Comparison of ENCODE assay signal across 8 mouse cellular contexts in genomic region chr17:32808921-32809320, GRCm38 (mm10). TPM values are rescaled to one million over a fixed set of nuclear protein-coding genes. Genes with fewer than 3 reads are reported as not detected.
DNase-seq lines count a peak whose midpoint lies in the region; ATAC-seq lines count a peak whose summit lies in the region.

No protein-coding gene starts in this region.

- H3K4me2 ChIP-seq in heart, embryonic 16.5 days (ENCODE audit: low read depth, low read length): peak overlapping the region; percentile 73
- H3K4me2 ChIP-seq in hindbrain, embryonic 14.5 days (replicated peaks): peak overlapping the region; percentile 78
- peak overlapping the region; percentile 54 for H3K4me2 ChIP-seq in midbrain, embryonic 15.5 days

- H3K9me3 ChIP-seq in heart, embryonic 16.5 days (replicated peaks; ENCODE audit: control insufficient read depth, low read length): no peaks in the 10 kb centered on the region
- H3K9me3 ChIP-seq in hindbrain, embryonic 14.5 days (ENCODE audit: control insufficient read depth, low read length): no peaks in the 10 kb centered on the region
- H3K9me3 ChIP-seq in midbrain, embryonic 15.5 days: no peaks in the 10 kb centered on the region

- 13% methylated on average over 8 of the region's 8 CpGs for WGBS in heart, embryonic 16.5 days
- 5% methylated on average over 8 of the region's 8 CpGs for WGBS in hindbrain, embryonic 14.5 days
- 4% methylated on average over 8 of the region's 8 CpGs for WGBS in midbrain, embryonic 15.5 days

- H3K9ac ChIP-seq in heart, embryonic 16.5 days (ENCODE audit: low read length): peak overlapping the region; percentile 41; the same call in 1 of the 2 replicates
- peak overlapping the region; percentile 94 for H3K9ac ChIP-seq in hindbrain, embryonic 14.5 days
- peak overlapping the region; percentile 82 for H3K9ac ChIP-seq in midbrain, embryonic 15.5 days

- peaks cover 9% of the 10 kb centered on the region; the same call in 1 of the 2 replicates for H3K4me1 ChIP-seq in heart, embryonic 16.5 days (ENCODE audit: control insufficient read depth, insufficient read depth, low read length)
- peaks cover 30% of the 10 kb centered on the region for H3K4me1 ChIP-seq in hindbrain, embryonic 14.5 days (replicated peaks; ENCODE audit: control insufficient read depth, insufficient read depth, low read length)
- peaks cover 29% of the 10 kb centered on the region for H3K4me1 ChIP-seq in midbrain, embryonic 15.5 days

- DNase-seq in heart, adult 11 months: no peak
- DNase-seq in embryo, embryonic 11 days: peak; percentile 55
- DNase-seq in hindbrain, embryonic 14.5 days (ENCODE audit: low spot score): peak; percentile 66
- DNase-seq in right cerebral cortex, postnatal 36 days (ENCODE audit: low spot score in 2 of 2): no peak
- DNase-seq in cerebellum, postnatal 4 days (ENCODE audit: low spot score in 2 of 2): no peak
- DNase-seq in right cerebral cortex, postnatal 14 days: no peak

- no peak for ATAC-seq in heart, embryonic 16.5 days (replicated peaks; ENCODE audit: extremely low read depth, insufficient read depth, low FRiP score)
- ATAC-seq in hindbrain, embryonic 14.5 days (ENCODE audit: low FRiP score): no peak; the same call in 1 of the 2 replicates
- peak; percentile 19; the same call in 1 of the 2 replicates for ATAC-seq in midbrain, embryonic 15.5 days (replicated peaks)

- peak overlapping the region; percentile 53 for H3K4me3 ChIP-seq in heart, embryonic 16.5 days (ENCODE audit: low read length)
- peak overlapping the region; percentile 64 for H3K4me3 ChIP-seq in hindbrain, embryonic 14.5 days (replicated peaks; ENCODE audit: low read length)
- peak overlapping the region; percentile 73 for H3K4me3 ChIP-seq in midbrain, embryonic 15.5 days

- no peaks in the 10 kb centered on the region for H3K36me3 ChIP-seq in heart, embryonic 16.5 days (ENCODE audit: control insufficient read depth, insufficient read depth)
- H3K36me3 ChIP-seq in hindbrain, embryonic 14.5 days (replicated peaks; ENCODE audit: control insufficient read depth, insufficient read depth): no peaks in the 10 kb centered on the region
- H3K36me3 ChIP-seq in midbrain, embryonic 15.5 days (replicated peaks): no peaks in the 10 kb centered on the region

- H3K27ac ChIP-seq in heart, embryonic 16.5 days (ENCODE audit: low read length): no peak overlapping the region
- peak overlapping the region; percentile 94 for H3K27ac ChIP-seq in hindbrain, embryonic 14.5 days
- peak overlapping the region; percentile 96 for H3K27ac ChIP-seq in midbrain, embryonic 15.5 days

- 0 out of 2 replicates have a peak, but pooled peaks cover 3% of the 10 kb centered on the region for H3K27me3 ChIP-seq in heart, embryonic 16.5 days (ENCODE audit: control insufficient read depth, insufficient read depth, low read length)
- no peaks in the 10 kb centered on the region for H3K27me3 ChIP-seq in hindbrain, embryonic 14.5 days (ENCODE audit: control insufficient read depth, insufficient read depth, low read length)
- H3K27me3 ChIP-seq in midbrain, embryonic 15.5 days (replicated peaks): no peaks in the 10 kb centered on the region

RNA-seq across cellular contexts. Expression of gene Zfp811, which starts 0.8 kb away (rescaled TPM):
- 0.88 and 0.92 TPM in 2 replicates for polyA plus RNA-seq in heart, embryonic 16.5 days (2015; fragmentation: Nextera tagmentation; extraction: Ambion mirVana)
- 39.8 and 46.8 TPM in 2 replicates for polyA plus RNA-seq in hindbrain, embryonic 14.5 days (2014; fragmentation: Nextera tagmentation; extraction: Ambion mirVana)
- 69.5 and 73.5 TPM in 2 replicates for polyA plus RNA-seq in midbrain, embryonic 15.5 days (2015; fragmentation: Nextera tagmentation; extraction: Ambion mirVana)

RNA-seq across cellular contexts. Expression of gene Zfp871, which starts 20.8 kb away (rescaled TPM):
- polyA plus RNA-seq in heart, embryonic 16.5 days (2015; fragmentation: Nextera tagmentation; extraction: Ambion mirVana): 18.0 and 21.8 TPM in 2 replicates
- 60.8 and 65.5 TPM in 2 replicates for polyA plus RNA-seq in hindbrain, embryonic 14.5 days (2014; fragmentation: Nextera tagmentation; extraction: Ambion mirVana)
- polyA plus RNA-seq in midbrain, embryonic 15.5 days (2015; fragmentation: Nextera tagmentation; extraction: Ambion mirVana): 48.1 and 48.6 TPM in 2 replicates

RNA-seq across cellular contexts. Expression of gene Zfp799, which starts 21.1 kb away (rescaled TPM):
- 6.0 and 8.1 TPM in 2 replicates for polyA plus RNA-seq in heart, embryonic 16.5 days (2015; fragmentation: Nextera tagmentation; extraction: Ambion mirVana)
- 20.1 and 20.6 TPM in 2 replicates for polyA plus RNA-seq in hindbrain, embryonic 14.5 days (2014; fragmentation: Nextera tagmentation; extraction: Ambion mirVana)
- polyA plus RNA-seq in midbrain, embryonic 15.5 days (2015; fragmentation: Nextera tagmentation; extraction: Ambion mirVana): 19.2 and 22.2 TPM in 2 replicates

Comparison
In these comparisons a context has a peak if more than half of its experiments do, and no peak if none do; other contexts are left out.
1. H3K9ac ChIP-seq: peak in every context shown above with its lines; median percentile 94 in hindbrain, embryonic 14.5 days; 82 in midbrain, embryonic 15.5 days; 41 in heart, embryonic 16.5 days.
2. DNase-seq: peak in embryo, embryonic 11 days (single experiment) and hindbrain, embryonic 14.5 days (single experiment); none in heart, adult 11 months (single experiment), right cerebral cortex, postnatal 36 days (0 of 2), cerebellum, postnatal 4 days (0 of 2) and right cerebral cortex, postnatal 14 days (single experiment).
3. RNA of gene Zfp811, which starts 0.8 kb away (polyA plus RNA-seq): 69.5 to 73.5 TPM in midbrain, embryonic 15.5 days and 39.8 to 46.8 TPM in hindbrain, embryonic 14.5 days; 0.88 to 0.92 TPM in heart, embryonic 16.5 days; every median in the first group is over 10 times any median in the second.
4. Peak in every context shown above with its lines, with median percentiles within 50 percentile points of each other: H3K4me2 ChIP-seq and H3K4me3 ChIP-seq.